Mouse (Mus musculus): Measurements from ENCODE around the gene Afap1l2.

DNA sequence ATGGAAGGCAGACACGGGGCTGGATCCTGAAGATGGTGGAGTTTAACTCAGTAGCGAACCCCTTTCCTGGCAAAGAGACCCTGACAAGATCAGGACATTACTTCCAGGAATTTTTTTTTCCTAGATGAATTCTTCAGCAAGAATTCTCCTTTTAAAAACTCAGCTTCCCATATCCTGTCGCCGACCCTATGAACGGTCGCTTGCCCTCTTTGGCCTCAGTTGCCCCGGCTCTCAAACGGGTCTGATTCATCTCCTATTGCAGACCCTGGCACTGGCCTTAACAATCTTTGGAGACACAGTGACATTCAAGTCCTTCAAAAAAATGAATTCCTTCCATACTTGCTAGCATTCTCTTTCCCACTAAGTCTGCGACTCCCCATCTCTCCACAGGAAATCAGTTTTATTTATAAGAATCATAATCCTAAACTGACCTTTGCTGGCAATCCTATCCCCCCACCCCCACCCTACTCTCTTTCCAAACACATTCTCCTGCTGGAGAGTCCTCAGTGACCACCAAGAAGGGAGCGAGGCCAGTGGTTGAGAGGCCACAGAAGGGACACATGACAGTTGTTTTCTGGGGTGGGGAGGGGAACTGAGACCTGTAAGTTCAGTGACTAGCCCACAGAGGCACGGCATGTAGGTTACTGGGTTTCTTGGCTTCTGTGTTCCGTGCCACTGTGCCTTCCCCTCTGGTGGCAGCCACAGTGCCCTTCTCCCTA lies 5.1 kb downstream of the Afap1l2 start:
- TF ChIP-seq CTCF (IDR thresholded peaks at IDR 0.05; ENCODE audit: low read depth, low read length) = no peak
- TF ChIP-seq POLR2A (IDR thresholded peaks at IDR 0.05; ENCODE audit: extremely low read depth, insufficient read depth, low read length) = no peak
